ENCODE assay signal across 8 mouse cellular contexts in genomic region chr6:40436047-40436483, GRCm38 (mm10). TPM values are rescaled to one million over a fixed set of nuclear protein-coding genes. Genes with fewer than 3 reads are reported as not detected.
DNase-seq lines count a peak whose midpoint lies in the region; ATAC-seq and TF ChIP-seq lines count a peak whose summit lies in the region.

TSS of gene E330009J07Rik (minus strand) at chr6:40436135.

- H3K4me3 ChIP-seq in hindbrain, embryonic 14.5 days (replicated peaks; ENCODE audit: low read length): peak within 1 kb of the TSS; percentile 81
- peak within 1 kb of the TSS; percentile 95 for H3K4me3 ChIP-seq in left cerebral cortex, adult 2 months
- H3K4me3 ChIP-seq in macrophage (ENCODE audit: inconsistent target): peak within 1 kb of the TSS; percentile 42

- H3K27ac ChIP-seq in hindbrain, embryonic 14.5 days: peak within 1 kb of the TSS; percentile 82
- peak within 1 kb of the TSS; percentile 89 for H3K27ac ChIP-seq in left cerebral cortex, adult 2 months
- H3K27ac ChIP-seq in macrophage: no peak within 1 kb of the TSS

- peak within 1 kb of the TSS; percentile 66 for H3K4me2 ChIP-seq in hindbrain, embryonic 14.5 days (replicated peaks)

- no peaks in the 10 kb centered on the region for H3K79me2 ChIP-seq in macrophage (ENCODE audit: inconsistent target)

- peak; percentile 79 for DNase-seq in MN1 (ENCODE audit: low spot score)
- DNase-seq in cerebellum, adult 9-10 months: peak; percentile 93
- peak; percentile 65 to 74 for DNase-seq in frontal cortex, postnatal 25 days (ENCODE audit: low spot score in 2 of 2)
- peak; percentile 66 for DNase-seq in hindbrain, embryonic 14.5 days (ENCODE audit: low spot score)
- peak; percentile 82 to 83 for DNase-seq in left cerebral cortex, adult 2 months (ENCODE audit: extremely low spot score in 1 of 2, low spot score in 2 of 2)
- peak; percentile 78 to 83 for DNase-seq in right cerebral cortex, adult 2 months (ENCODE audit: low spot score in 2 of 2)
- DNase-seq in urinary bladder, postnatal 10 days (ENCODE audit: low spot score): peak; percentile 36

- TF ChIP-seq CTCF in left cerebral cortex, adult 2 months (IDR thresholded peaks at IDR 0.05): no peak

- intact Hi-C loops in left cerebral cortex, adult 2 months (cut with DNase I): no loop called here

- H3K9me3 ChIP-seq in hindbrain, embryonic 14.5 days (ENCODE audit: control insufficient read depth, low read length): no peaks in the 10 kb centered on the region

- WGBS in hindbrain, embryonic 14.5 days: under 1% methylated on average over 37 of the region's 38 CpGs
- 2% methylated on average over 32 of the region's 38 CpGs for WGBS in macrophage (ENCODE audit: missing documents)

- no peaks in the 10 kb centered on the region for H3K27me3 ChIP-seq in hindbrain, embryonic 14.5 days (ENCODE audit: control insufficient read depth, insufficient read depth, low read length)

- peaks cover 16% of the 10 kb centered on the region for H3K4me1 ChIP-seq in hindbrain, embryonic 14.5 days (replicated peaks; ENCODE audit: control insufficient read depth, insufficient read depth, low read length)

- peak within 1 kb of the TSS; percentile 87 for H3K9ac ChIP-seq in hindbrain, embryonic 14.5 days

- peak; percentile 90 for ATAC-seq in hindbrain, embryonic 14.5 days (ENCODE audit: low FRiP score)

- no peaks in the 10 kb centered on the region for H3K36me3 ChIP-seq in hindbrain, embryonic 14.5 days (replicated peaks; ENCODE audit: control insufficient read depth, insufficient read depth)
- no peaks in the 10 kb centered on the region for H3K36me3 ChIP-seq in macrophage (ENCODE audit: inconsistent target)

RNA-seq across cellular contexts. Expression of gene E330009J07Rik, which starts in this region (rescaled TPM):
- polyA plus RNA-seq in hindbrain, embryonic 14.5 days (2014; fragmentation: Nextera tagmentation; extraction: Ambion mirVana): 19.9 and 23.2 TPM in 2 replicates
- total RNA-seq in left cerebral cortex, adult 2 months (2021): 10 to 100 TPM; 57.2 to 65.2 TPM
- total RNA-seq in macrophage (2018; cell fraction: chromatin; rRNA removed): 1 to 10 TPM in 22 of 26 experiments, under 1 TPM in 4; 0.73 to 8.2 (median 2.8) TPM
- 1 to 10 TPM in 13 of 26 experiments, under 1 TPM in 13; 0.47 to 2.5 (median 1.3) TPM for total RNA-seq in macrophage (2018; cell fraction: cytosol; rRNA removed)
- total RNA-seq in macrophage (2018; cell fraction: nucleus; rRNA removed): 1 to 10 TPM in 20 of 26 experiments, under 1 TPM in 6; 0.58 to 9.2 (median 2.0) TPM
- 0.63 to 1.2 TPM (median 1.1 TPM) in 3 replicates for polyA plus RNA-seq in macrophage (2018)

Comparison
In these comparisons a context has a peak if more than half of its experiments do, and no peak if none do; other contexts are left out.
1. DNase-seq: peak in every context shown above with its lines; median percentile 93 in cerebellum, adult 9-10 months; 82 in left cerebral cortex, adult 2 months; 80 in right cerebral cortex, adult 2 months; 79 in MN1; 70 in frontal cortex, postnatal 25 days; 66 in hindbrain, embryonic 14.5 days; 36 in urinary bladder, postnatal 10 days.
2. H3K4me3 ChIP-seq: peak in every context shown above with its lines; median percentile 95 in left cerebral cortex, adult 2 months; 81 in hindbrain, embryonic 14.5 days; 42 in macrophage.